Mouse (Mus musculus) macrophage (primary cell): Measurements from ENCODE around the gene Thpo. TPM values are rescaled to one million over a fixed set of nuclear protein-coding genes. Genes with fewer than 3 reads are reported as not detected.

ENCODE experiments used
- H3K27ac ChIP-seq: fragments of 350-480 bp; formaldehyde crosslinking; 2 replicates; pipeline ENCODE4 v1.9.0; 2021
- H3K36me3 ChIP-seq: fragments of 350-480 bp; formaldehyde crosslinking; 2 replicates; pipeline ENCODE4 v1.9.0; 2021; ENCODE audit errors: inconsistent target
- H3K4me3 ChIP-seq: fragments of 350-480 bp; formaldehyde crosslinking; 2 replicates; pipeline ENCODE4 v1.9.0; 2021; ENCODE audit errors: inconsistent target
- H3K79me2 ChIP-seq: fragments of 350-480 bp; formaldehyde crosslinking; 2 replicates; pipeline ENCODE4 v1.9.0; 2021; ENCODE audit errors: inconsistent target
- WGBS: methylation state at CpG from one replicate; pipeline ENCODE4 v1.1.7; 2026; ENCODE audit warnings: inconsistent platforms; ENCODE audit not compliant: missing documents; 5-methylcytosine and 5-hydroxymethylcytosine counted together
- polyA plus RNA-seq: library from polyadenylated mRNA; stranded (reverse); fragments of 250-400 nt; gene quantifications from 3 replicates; pipeline ENCODE4 v1.2.4, GENCODE M21; 2018; ENCODE audit warnings: inconsistent platforms

Thpo gene
- polyA plus RNA-seq, 1 experiment from 2014 or later = not detected

- 2% methylated on average over 68 of the region's 70 CpGs for WGBS
- Histone ChIP-seq H3K27ac (no peak within 1 kb of the TSS), H3K36me3 (no peaks in the 10 kb centered on the region), H3K4me3 (no peak within 1 kb of the TSS), H3K79me2 (no peaks in the 10 kb centered on the region)
Observed at GRCm38 (mm10) chr16:20732925-20733730, 1.2 kb downstream of the Thpo start, which contains the start of gene Chrd. Chrd (plus strand) TSS chr16:20733127.

- H3K27ac ChIP-seq = no peak overlapping the region
- no peaks in the 10 kb centered on the region for H3K79me2 ChIP-seq
- H3K4me3 ChIP-seq = no peak overlapping the region
- H3K36me3 ChIP-seq = no peaks in the 10 kb centered on the region
- WGBS = 16% methylated on average over 9 of the region's 30 CpGs
Observed at GRCm38 (mm10) chr16:20732251-20732924, 1.9 kb downstream of the Thpo start.

- H3K79me2 ChIP-seq = no peaks in the 10 kb centered on the region
- no peak overlapping the region for H3K4me3 ChIP-seq
- no peak overlapping the region for H3K27ac ChIP-seq
- no peaks in the 10 kb centered on the region for H3K36me3 ChIP-seq
- 65% methylated on average over 5 of the region's 5 CpGs for WGBS
Observed at GRCm38 (mm10) chr16:20731688-20732087, 2.6 kb downstream of the Thpo start.

GRCm38 (mm10) chr16:20730293-20730711, 4.0 kb downstream of the Thpo start:
- H3K4me3 ChIP-seq = no peak overlapping the region
- H3K79me2 ChIP-seq = no peaks in the 10 kb centered on the region
- no peaks in the 10 kb centered on the region for H3K36me3 ChIP-seq
- H3K27ac ChIP-seq = no peak overlapping the region
- WGBS = 41% methylated on average over 5 of the region's 5 CpGs

GRCm38 (mm10) chr16:20726384-20726783, 7.9 kb downstream of the Thpo start:
- 100% methylated on average over 1 of the region's 1 CpGs for WGBS
- Histone ChIP-seq H3K79me2 (no peaks in the 10 kb centered on the region), H3K4me3 (no peak overlapping the region), H3K27ac (no peak overlapping the region), H3K36me3 (peaks cover 5% of the 10 kb centered on the region; the same call in 1 of the 2 replicates)

- Histone ChIP-seq H3K79me2 (no peaks in the 10 kb centered on the region), H3K4me3 (no peak overlapping the region), H3K36me3 (peaks cover 7% of the 10 kb centered on the region; the same call in 1 of the 2 replicates), H3K27ac (no peak overlapping the region)
- WGBS = 79% methylated on average over 4 of the region's 4 CpGs
Observed at GRCm38 (mm10) chr16:20725750-20726149, 8.6 kb downstream of the Thpo start.

- peaks cover 7% of the 10 kb centered on the region; the same call in 1 of the 2 replicates for H3K36me3 ChIP-seq
- no peak overlapping the region for H3K27ac ChIP-seq
- 97% methylated on average over 7 of the region's 7 CpGs for WGBS
- H3K4me3 ChIP-seq = no peak overlapping the region
- no peaks in the 10 kb centered on the region for H3K79me2 ChIP-seq
Observed at GRCm38 (mm10) chr16:20725321-20725720, 9.0 kb downstream of the Thpo start.

- Histone ChIP-seq H3K27ac (no peak overlapping the region), H3K36me3 (peaks cover 7% of the 10 kb centered on the region; the same call in 1 of the 2 replicates), H3K79me2 (no peaks in the 10 kb centered on the region), H3K4me3 (no peak overlapping the region)
- 25% methylated on average over 5 of the region's 5 CpGs for WGBS
Observed at GRCm38 (mm10) chr16:20724338-20724748, 10.0 kb downstream of the Thpo start.

GRCm38 (mm10) chr16:20723247-20723646, 11.1 kb downstream of the Thpo start:
- Histone ChIP-seq H3K4me3 (no peak overlapping the region), H3K36me3 (peaks cover 7% of the 10 kb centered on the region; the same call in 1 of the 2 replicates), H3K79me2 (no peaks in the 10 kb centered on the region), H3K27ac (no peak overlapping the region)
- 92% methylated on average over 4 of the region's 4 CpGs for WGBS

GRCm38 (mm10) chr16:20722736-20723135, 11.6 kb downstream of the Thpo start:
- no peak overlapping the region for H3K27ac ChIP-seq
- 93% methylated on average over 2 of the region's 4 CpGs for WGBS
- peaks cover 7% of the 10 kb centered on the region; the same call in 1 of the 2 replicates for H3K36me3 ChIP-seq
- H3K4me3 ChIP-seq = no peak overlapping the region
- no peaks in the 10 kb centered on the region for H3K79me2 ChIP-seq

- no peaks in the 10 kb centered on the region for H3K79me2 ChIP-seq
- no peak overlapping the region for H3K27ac ChIP-seq
- H3K4me3 ChIP-seq = no peak overlapping the region
- 92% methylated on average over 10 of the region's 10 CpGs for WGBS
- peaks cover 7% of the 10 kb centered on the region; the same call in 1 of the 2 replicates for H3K36me3 ChIP-seq
Observed at GRCm38 (mm10) chr16:20721808-20722207, 12.5 kb downstream of the Thpo start.

- H3K79me2 ChIP-seq = no peaks in the 10 kb centered on the region
- H3K36me3 ChIP-seq = peaks cover 7% of the 10 kb centered on the region; the same call in 1 of the 2 replicates
Observed at GRCm38 (mm10) chr16:20717978-20718670, 16.2 kb downstream of the Thpo start.

GRCm38 (mm10) chr16:20717181-20717977, 16.9 kb downstream of the Thpo start, which contains the start of the genes Polr2h and Clcn2:
Polr2h (plus strand) TSS chr16:20717665.
Clcn2 (minus strand) TSS chr16:20717746.
- Histone ChIP-seq H3K4me3 (peak within 1 kb of the TSS; percentile 64), H3K36me3 (peaks cover 7% of the 10 kb centered on the region; the same call in 1 of the 2 replicates), H3K79me2 (no peaks in the 10 kb centered on the region), H3K27ac (peak within 1 kb of the TSS; percentile 61)
- under 1% methylated on average over 62 of the region's 62 CpGs for WGBS

More at GRCm38 (mm10) chr16:20717978-20718670, 16.2 kb downstream of the Thpo start:
- 1% methylated on average over 18 of the region's 18 CpGs for WGBS
- peak overlapping the region; percentile 64 for H3K4me3 ChIP-seq
- peak overlapping the region; percentile 61 for H3K27ac ChIP-seq

- 6% methylated on average over 8 of the region's 8 CpGs for WGBS
- peaks cover 7% of the 10 kb centered on the region; the same call in 1 of the 2 replicates for H3K36me3 ChIP-seq
- no peak overlapping the region for H3K27ac ChIP-seq
- H3K4me3 ChIP-seq = peak overlapping the region; percentile 24
- H3K79me2 ChIP-seq = no peaks in the 10 kb centered on the region
Observed at GRCm38 (mm10) chr16:20716841-20717180, 17.5 kb downstream of the Thpo start.
